Comparison of ENCODE assay signal across 40 mouse cellular contexts in genomic region chr8:79301548-79301947, GRCm38 (mm10). TPM values are rescaled to one million over a fixed set of nuclear protein-coding genes. Genes with fewer than 3 reads are reported as not detected.
DNase-seq lines count a peak whose midpoint lies in the region; ATAC-seq and TF ChIP-seq lines count a peak whose summit lies in the region.
"Had no signal": no experiment of that assay in that cellular context is flagged by ENCODE, and none has a peak within 500 bp of the region (broad histone marks: within the 10 kb centered on the region; RNA-seq: fewer than 3 reads in every experiment).

No protein-coding gene starts in this region.

- WGBS in limb, embryonic 11.5 days: 81% methylated on average over 3 of the region's 3 CpGs
- WGBS in limb, embryonic 10.5 days: 85% methylated on average over 3 of the region's 3 CpGs
- 57% methylated on average over 3 of the region's 3 CpGs for WGBS in stomach, postnatal 0 days
- 84% methylated on average over 3 of the region's 3 CpGs for WGBS in forebrain, postnatal 0 days

- no peak overlapping the region for H3K9ac ChIP-seq in limb, embryonic 11.5 days (ENCODE audit: low read length)
- no peak overlapping the region for H3K9ac ChIP-seq in stomach, postnatal 0 days (ENCODE audit: low read length)
- no peak overlapping the region for H3K9ac ChIP-seq in forebrain, postnatal 0 days
- H3K9ac ChIP-seq: embryonic facial prominence, embryonic 15.5 days; forebrain, embryonic 12.5 days; heart, embryonic 15.5 days; hindbrain, embryonic 14.5 days; limb, embryonic 12.5 days; liver, embryonic 15.5 days; lung, embryonic 15.5 days; midbrain, embryonic 15.5 days; neural tube, embryonic 15.5 days had no signal

- 0 out of 2 replicates have a peak, but pooled peaks cover 2% of the 10 kb centered on the region for H3K4me1 ChIP-seq in limb, embryonic 11.5 days (ENCODE audit: control insufficient read depth, insufficient read depth, low read length)
- H3K4me1 ChIP-seq in limb, embryonic 10.5 days: peaks cover 4% of the 10 kb centered on the region; the same call in 1 of the 2 replicates
- no peaks in the 10 kb centered on the region for H3K4me1 ChIP-seq in stomach, postnatal 0 days (replicated peaks; ENCODE audit: control insufficient read depth, insufficient read depth)
- H3K4me1 ChIP-seq in forebrain, postnatal 0 days (ENCODE audit: insufficient read depth): no peaks in the 10 kb centered on the region
- H3K4me1 ChIP-seq: embryonic facial prominence, embryonic 10.5 days; forebrain, embryonic 12.5 days; heart, embryonic 10.5 days; heart, embryonic 15.5 days; liver, embryonic 15.5 days; midbrain, embryonic 15.5 days; neural tube, embryonic 15.5 days had no signal

- DNase-seq in heart, adult 11 months: peak; percentile 90
- no peak for DNase-seq in heart, adult 18-20 months
- peak; percentile 4 for DNase-seq in limb, embryonic 11.5 days (ENCODE audit: low spot score)
- DNase-seq in limb, embryonic 10.5 days (ENCODE audit: low spot score): no peak
- peak; percentile 48 for DNase-seq in kidney, postnatal 14 days
- DNase-seq in stomach, postnatal 0 days (ENCODE audit: low spot score): peak; percentile 56
- DNase-seq in yolk sac, embryonic 10.5 days (ENCODE audit: low spot score): no peak
- DNase-seq in forebrain, postnatal 0 days: no peak
- DNase-seq: adrenal gland, adult 2 months; adrenal gland, postnatal 36 days; cerebellum, adult 2 months; cerebellum, postnatal 14 days; gastrocnemius, postnatal 10 days; layer of hippocampus, adult 9-11 months; lung, postnatal 4 days; retina, postnatal 1 day; right cerebral cortex, postnatal 25 days; spleen, adult 18-20 months; thymus, adult 2 months; thymus, postnatal 36 days had no signal

- no peaks in the 10 kb centered on the region for H3K27me3 ChIP-seq in limb, embryonic 11.5 days (ENCODE audit: control insufficient read depth, insufficient read depth, low read length)
- H3K27me3 ChIP-seq in limb, embryonic 10.5 days (ENCODE audit: low read depth, poor library complexity, severe bottlenecking): no peaks in the 10 kb centered on the region
- no peaks in the 10 kb centered on the region for H3K27me3 ChIP-seq in stomach, postnatal 0 days (ENCODE audit: control insufficient read depth, insufficient read depth, low read length)
- no peaks in the 10 kb centered on the region for H3K27me3 ChIP-seq in forebrain, postnatal 0 days (ENCODE audit: insufficient read depth, low read length)
- H3K27me3 ChIP-seq: CH12.LX; embryonic facial prominence, embryonic 15.5 days; forebrain, embryonic 12.5 days; heart, embryonic 15.5 days; limb, embryonic 12.5 days; liver, embryonic 15.5 days; lung, embryonic 15.5 days; megakaryocyte, embryonic 14.5 days; midbrain, embryonic 15.5 days; neural tube, embryonic 15.5 days had no signal

- ATAC-seq in limb, embryonic 11.5 days (ENCODE audit: insufficient number of reproducible peaks, low FRiP score, low TSS enrichment, low read depth): no peak
- ATAC-seq in stomach, postnatal 0 days (ENCODE audit: low FRiP score, low TSS enrichment): peak; percentile 96
- no peak for ATAC-seq in forebrain, postnatal 0 days
- ATAC-seq: activated CD4-positive, CD25-positive, alpha-beta regulatory T cell, adult 4 months; midbrain, embryonic 15.5 days had no signal

- H3K27ac ChIP-seq in limb, embryonic 11.5 days (replicated peaks; ENCODE audit: low read depth, low read length): no peak overlapping the region
- H3K27ac ChIP-seq in limb, embryonic 10.5 days: no peak overlapping the region
- no peak overlapping the region for H3K27ac ChIP-seq in stomach, postnatal 0 days (replicated peaks)
- H3K27ac ChIP-seq in forebrain, postnatal 0 days (ENCODE audit: low read depth, low read length): no peak overlapping the region
- H3K27ac ChIP-seq: embryonic facial prominence, embryonic 10.5 days; embryonic facial prominence, embryonic 15.5 days; forebrain, embryonic 12.5 days; heart, embryonic 10.5 days; heart, embryonic 15.5 days; hindbrain, embryonic 14.5 days; liver, embryonic 15.5 days; lung, embryonic 15.5 days; midbrain, embryonic 15.5 days; neural tube, embryonic 15.5 days had no signal

- TF ChIP-seq CTCF in stomach, postnatal 0 days (IDR thresholded peaks at IDR 0.05; ENCODE audit: low read depth): no peak
- no peak for TF ChIP-seq CTCF in forebrain, postnatal 0 days (IDR thresholded peaks at IDR 0.05; ENCODE audit: low read depth)

- TF ChIP-seq EP300 in stomach, postnatal 0 days (optimal IDR thresholded peaks at IDR 0.05): no peak

- H3K36me3 ChIP-seq in limb, embryonic 11.5 days (ENCODE audit: control insufficient read depth, insufficient read depth, low read length): no peaks in the 10 kb centered on the region
- no peaks in the 10 kb centered on the region for H3K36me3 ChIP-seq in limb, embryonic 10.5 days
- H3K36me3 ChIP-seq in stomach, postnatal 0 days (ENCODE audit: control insufficient read depth, insufficient read depth, low read length): no peaks in the 10 kb centered on the region
- H3K36me3 ChIP-seq in forebrain, postnatal 0 days (ENCODE audit: insufficient read depth): no peaks in the 10 kb centered on the region
- H3K36me3 ChIP-seq: embryonic facial prominence, embryonic 10.5 days; embryonic facial prominence, embryonic 15.5 days; forebrain, embryonic 12.5 days; heart, embryonic 10.5 days; heart, embryonic 15.5 days; limb, embryonic 12.5 days; liver, embryonic 15.5 days; lung, embryonic 15.5 days; midbrain, embryonic 15.5 days; neural tube, embryonic 15.5 days had no signal

- no peak overlapping the region for H3K4me3 ChIP-seq in limb, embryonic 11.5 days (ENCODE audit: low read depth, low read length)
- H3K4me3 ChIP-seq in limb, embryonic 10.5 days: no peak overlapping the region
- no peak overlapping the region for H3K4me3 ChIP-seq in stomach, postnatal 0 days (ENCODE audit: low read depth, low read length)
- no peak overlapping the region for H3K4me3 ChIP-seq in forebrain, postnatal 0 days (ENCODE audit: low read depth, low read length)
- H3K4me3 ChIP-seq: embryonic facial prominence, embryonic 10.5 days; embryonic facial prominence, embryonic 15.5 days; forebrain, embryonic 12.5 days; heart, embryonic 10.5 days; heart, embryonic 15.5 days; limb, embryonic 12.5 days; liver, embryonic 15.5 days; lung, embryonic 15.5 days; megakaryocyte, embryonic 14.5 days; midbrain, embryonic 15.5 days; neural tube, embryonic 15.5 days had no signal

- no peak overlapping the region for H3K4me2 ChIP-seq in limb, embryonic 11.5 days (ENCODE audit: low read depth, severe bottlenecking)
- H3K4me2 ChIP-seq in stomach, postnatal 0 days (replicated peaks; ENCODE audit: low read depth): no peak overlapping the region
- H3K4me2 ChIP-seq in forebrain, postnatal 0 days (ENCODE audit: low read depth): no peak overlapping the region
- H3K4me2 ChIP-seq: embryonic facial prominence, embryonic 15.5 days; forebrain, embryonic 12.5 days; heart, embryonic 15.5 days; hindbrain, embryonic 14.5 days; limb, embryonic 12.5 days; liver, embryonic 15.5 days; lung, embryonic 15.5 days; midbrain, embryonic 15.5 days; neural tube, embryonic 15.5 days had no signal

- no peaks in the 10 kb centered on the region for H3K9me3 ChIP-seq in limb, embryonic 11.5 days (ENCODE audit: control insufficient read depth, low read length)
- no peaks in the 10 kb centered on the region for H3K9me3 ChIP-seq in limb, embryonic 10.5 days (replicated peaks)
- H3K9me3 ChIP-seq in stomach, postnatal 0 days (ENCODE audit: control insufficient read depth, low read length): no peaks in the 10 kb centered on the region
- no peaks in the 10 kb centered on the region for H3K9me3 ChIP-seq in forebrain, postnatal 0 days (ENCODE audit: low read length)
- H3K9me3 ChIP-seq: embryonic facial prominence, embryonic 10.5 days; embryonic facial prominence, embryonic 15.5 days; forebrain, embryonic 12.5 days; heart, embryonic 10.5 days; heart, embryonic 15.5 days; limb, embryonic 12.5 days; liver, embryonic 15.5 days; lung, embryonic 15.5 days; megakaryocyte, embryonic 14.5 days; midbrain, embryonic 15.5 days; neural tube, embryonic 15.5 days had no signal

RNA-seq across cellular contexts. Expression of gene Mmaa, which starts 6.8 kb away (rescaled TPM):
- 10 to 100 TPM; 39.9 to 44.5 TPM for total RNA-seq in heart, adult 18-20 months (2021)
- 12.5 and 12.7 TPM in 2 replicates for polyA plus RNA-seq in limb, embryonic 11.5 days (2014; fragmentation: Nextera tagmentation; extraction: Ambion mirVana)
- polyA plus RNA-seq in limb, embryonic 10.5 days (2016; fragmentation: Nextera tagmentation; extraction: Ambion mirVana): 10.2 and 12.2 TPM in 2 replicates
- polyA plus RNA-seq in stomach, postnatal 0 days (2015; fragmentation: Nextera tagmentation; extraction: Ambion mirVana): 10.0 and 10.9 TPM in 2 replicates
- total RNA-seq in forebrain, postnatal 0 days (2014; rRNA removed): 10.6 and 11.1 TPM in 2 replicates
- 14.0 and 14.9 TPM in 2 replicates for polyA plus RNA-seq in forebrain, postnatal 0 days (2015; fragmentation: Nextera tagmentation; extraction: Ambion mirVana)

RNA-seq across cellular contexts. Expression of gene 1700011L22Rik, which starts 53.2 kb away (rescaled TPM):
- total RNA-seq in heart, adult 18-20 months (2021): not detected
- not detected in 2 replicates for polyA plus RNA-seq in limb, embryonic 11.5 days (2014; fragmentation: Nextera tagmentation; extraction: Ambion mirVana)
- not detected in 2 replicates for polyA plus RNA-seq in limb, embryonic 10.5 days (2016; fragmentation: Nextera tagmentation; extraction: Ambion mirVana)
- polyA plus RNA-seq in stomach, postnatal 0 days (2015; fragmentation: Nextera tagmentation; extraction: Ambion mirVana): not detected in 2 replicates
- not detected in 2 replicates for total RNA-seq in forebrain, postnatal 0 days (2014; rRNA removed)
- polyA plus RNA-seq in forebrain, postnatal 0 days (2015; fragmentation: Nextera tagmentation; extraction: Ambion mirVana): not detected in 2 replicates
- total RNA-seq: adrenal gland, adult 2 months; adrenal gland, postnatal 36 days; CH12.LX; ES-E14; gastrocnemius, postnatal 10 days; heart, postnatal 25 days; left cerebral cortex, postnatal 10 days; liver, adult 2 months had no signal
- polyA plus RNA-seq: activated CD4-positive, CD25-positive, alpha-beta regulatory T cell, adult 4 months; adrenal gland, adult 2 months; brain, embryonic 14.5 days; C2C12; cerebellum, adult 2 months; embryonic facial prominence, embryonic 10.5 days; embryonic facial prominence, embryonic 15.5 days; forebrain, embryonic 12.5 days; heart, embryonic 10.5 days; heart, embryonic 15.5 days; hindbrain, embryonic 14.5 days; limb, embryonic 12.5 days; liver, adult 2 months; liver, embryonic 15.5 days; lung, embryonic 15.5 days; midbrain, embryonic 15.5 days; neural tube, embryonic 15.5 days; thymus, adult 2 months had no signal

Comparison
In these comparisons a context has a peak if more than half of its experiments do, and no peak if none do; other contexts are left out.
1. DNase-seq: peak in heart, adult 11 months (single experiment), limb, embryonic 11.5 days (single experiment), kidney, postnatal 14 days (single experiment) and stomach, postnatal 0 days (single experiment); none in heart, adult 18-20 months (0 of 2), limb, embryonic 10.5 days (single experiment), yolk sac, embryonic 10.5 days (single experiment) and forebrain, postnatal 0 days (single experiment).